Mouse (Mus musculus) intestine, postnatal 0 days (tissue): ENCODE data around the gene Szt2. TPM values are rescaled to one million over a fixed set of nuclear protein-coding genes. Genes with fewer than 3 reads are reported as not detected.

Source experiments
- ATAC-seq: fragments of 200-750 bp; cut with Nextera tagmentation; 2 replicates; pipeline ENCODE4 v1.8.0; 2017; ENCODE audit warnings: mild to moderate bottlenecking, moderate TSS enrichment, moderate library complexity
- H3K27ac ChIP-seq: fragments of 300-500 bp; sonication (generic); 2 replicates; pipeline ENCODE4 v1.5.1; 2014; ENCODE audit warnings: mild to moderate bottlenecking, low read depth, low read length, moderate library complexity
- H3K27me3 ChIP-seq: fragments of 300-500 bp; sonication (generic); replicated peaks from 2 replicates; pipeline ENCODE4 v1.6.1; 2014; ENCODE audit warnings: low read length, mixed read lengths; ENCODE audit not compliant: control insufficient read depth, insufficient read depth
- H3K36me3 ChIP-seq: fragments of 300-500 bp; sonication (generic); 2 replicates; pipeline ENCODE4 v1.6.1; 2014; ENCODE audit warnings: mild to moderate bottlenecking, moderate library complexity; ENCODE audit not compliant: control insufficient read depth, insufficient read depth
- H3K4me1 ChIP-seq: fragments of 300-500 bp; sonication (generic); replicated peaks from 2 replicates; pipeline ENCODE4 v1.6.1; 2014; ENCODE audit warnings: antibody characterized with exemption, low read length, mixed read lengths; ENCODE audit not compliant: control insufficient read depth, insufficient read depth
- H3K4me2 ChIP-seq: fragments of 300-500 bp; sonication (generic); replicated peaks from 2 replicates; pipeline ENCODE4 v1.6.1; 2014; ENCODE audit warnings: low read depth, mild to moderate bottlenecking, moderate library complexity
- H3K4me3 ChIP-seq: fragments of 300-500 bp; sonication (generic); 2 replicates; pipeline ENCODE4 v1.5.1; 2014; ENCODE audit warnings: low read depth, low read length
- H3K9ac ChIP-seq: fragments of 300-500 bp; sonication (generic); 2 replicates; pipeline ENCODE4 v1.6.1; 2014; ENCODE audit warnings: mild to moderate bottlenecking, low read depth, low read length
- H3K9me3 ChIP-seq: fragments of 300-500 bp; sonication (generic); 2 replicates; pipeline ENCODE4 v1.6.1; 2016; ENCODE audit warnings: mixed run types; ENCODE audit not compliant: control insufficient read depth
- CTCF ChIP-seq: sonication (generic); IDR thresholded peaks from 2 replicates; pipeline ENCODE4 v1.5.1; 2016; ENCODE audit warnings: low read depth, mild to moderate bottlenecking, control low read depth, antibody characterized with exemption, moderate library complexity
- WGBS: fragments of 180-500 bp; shearing (Covaris S2); extraction: QIAGEN DNeasy Blood & Tissue Kit; methylation state at CpG from one replicate; pipeline ENCODE4 v1.1.7; 2014; 5-methylcytosine and 5-hydroxymethylcytosine counted together
- polyA plus RNA-seq: library from polyadenylated mRNA; unstranded; fragments of >200 nt; fragmentation: Nextera tagmentation; extraction: Ambion mirVana; gene quantifications from 2 replicates; pipeline ENCODE4 v1.2.1, GENCODE M21; 2015

The Szt2 gene
- polyA plus RNA-seq, 1 experiment from 2014 or later, result 2.8 TPM

- peak overlapping the region; percentile 66 for H3K27ac ChIP-seq
- peaks cover 3% of the 10 kb centered on the region; the same call in 1 of the 2 replicates for H3K4me1 ChIP-seq
- H3K4me2 ChIP-seq, result peak overlapping the region; percentile 82
- H3K9me3 ChIP-seq, result no peaks in the 10 kb centered on the region
- no peak for ATAC-seq
- peaks cover 17% of the 10 kb centered on the region for H3K36me3 ChIP-seq
- WGBS, result 4% methylated on average over 12 of the region's 12 CpGs
- H3K9ac ChIP-seq, result peak overlapping the region; percentile 34; the same call in 1 of the 2 replicates
- H3K27me3 ChIP-seq, result no peaks in the 10 kb centered on the region
- TF ChIP-seq CTCF, result no peak
- H3K4me3 ChIP-seq, result peak overlapping the region; percentile 48
Measured at GRCm38 (mm10) chr4:118437829-118438253, 28.8 kb upstream of the Szt2 start.

- Histone ChIP-seq H3K27me3 (no peaks in the 10 kb centered on the region), H3K36me3 (peaks cover 24% of the 10 kb centered on the region), H3K9me3 (no peaks in the 10 kb centered on the region), H3K9ac (peak within 1 kb of the TSS; percentile 50), H3K4me1 (peaks cover 4% of the 10 kb centered on the region; the same call in 1 of the 2 replicates), H3K4me3 (peak within 1 kb of the TSS; percentile 48), H3K27ac (peak within 1 kb of the TSS; percentile 66), H3K4me2 (peak within 1 kb of the TSS; percentile 82)
- no peak for TF ChIP-seq CTCF
- ATAC-seq, result peak; percentile 91
- under 1% methylated on average over 66 of the region's 67 CpGs for WGBS
Measured at GRCm38 (mm10) chr4:118436820-118437603, 27.9 kb upstream of the Szt2 start, which contains the start of gene Cdc20. Gene Cdc20 (minus strand): TSS chr4:118437352.

GRCm38 (mm10) chr4:118432332-118432731 is 23.3 kb upstream of the Szt2 start:
- TF ChIP-seq CTCF, result no peak
- ATAC-seq, result no peak
- 54% methylated on average over 8 of the region's 8 CpGs for WGBS
- Histone ChIP-seq H3K4me3 (no peak overlapping the region), H3K27me3 (no peaks in the 10 kb centered on the region), H3K27ac (peak overlapping the region; percentile 30; the same call in 1 of the 2 replicates), H3K4me1 (peaks cover 22% of the 10 kb centered on the region), H3K9ac (no peak overlapping the region), H3K9me3 (no peaks in the 10 kb centered on the region), H3K36me3 (peaks cover 41% of the 10 kb centered on the region), H3K4me2 (no peak overlapping the region)

- no peak for TF ChIP-seq CTCF
- H3K9me3 ChIP-seq, result no peaks in the 10 kb centered on the region
- ATAC-seq, result no peak
- H3K4me3 ChIP-seq, result peak overlapping the region; percentile 64
- peaks cover 38% of the 10 kb centered on the region for H3K36me3 ChIP-seq
- H3K27me3 ChIP-seq, result no peaks in the 10 kb centered on the region
- peak overlapping the region; percentile 77 for H3K4me2 ChIP-seq
- WGBS, result 26% methylated on average over 7 of the region's 7 CpGs
- H3K4me1 ChIP-seq, result peaks cover 20% of the 10 kb centered on the region; the same call in 1 of the 2 replicates
- peak overlapping the region; percentile 95 for H3K27ac ChIP-seq
- H3K9ac ChIP-seq, result peak overlapping the region; percentile 12; the same call in 1 of the 2 replicates
Measured at GRCm38 (mm10) chr4:118429215-118429895, 20.3 kb upstream of the Szt2 start.

- no peaks in the 10 kb centered on the region for H3K9me3 ChIP-seq
- peak overlapping the region; percentile 95 for H3K27ac ChIP-seq
- 19% methylated on average over 15 of the region's 15 CpGs for WGBS
Measured at GRCm38 (mm10) chr4:118428531-118429214, 19.6 kb upstream of the Szt2 start.

More at GRCm38 (mm10) chr4:118428531-118429214, 19.6 kb upstream of the Szt2 start:
- Histone ChIP-seq H3K4me3 (peak overlapping the region; percentile 64), H3K27me3 (no peaks in the 10 kb centered on the region), H3K9ac (peak overlapping the region; percentile 74), H3K4me1 (peaks cover 20% of the 10 kb centered on the region; the same call in 1 of the 2 replicates), H3K36me3 (peaks cover 33% of the 10 kb centered on the region), H3K4me2 (peak overlapping the region; percentile 77)
- no peak for TF ChIP-seq CTCF
- peak; percentile 75 for ATAC-seq
